Mouse (Mus musculus): ENCODE measurements around the gene Tcp11x2.

Gene Tcp11x2

DNA sequence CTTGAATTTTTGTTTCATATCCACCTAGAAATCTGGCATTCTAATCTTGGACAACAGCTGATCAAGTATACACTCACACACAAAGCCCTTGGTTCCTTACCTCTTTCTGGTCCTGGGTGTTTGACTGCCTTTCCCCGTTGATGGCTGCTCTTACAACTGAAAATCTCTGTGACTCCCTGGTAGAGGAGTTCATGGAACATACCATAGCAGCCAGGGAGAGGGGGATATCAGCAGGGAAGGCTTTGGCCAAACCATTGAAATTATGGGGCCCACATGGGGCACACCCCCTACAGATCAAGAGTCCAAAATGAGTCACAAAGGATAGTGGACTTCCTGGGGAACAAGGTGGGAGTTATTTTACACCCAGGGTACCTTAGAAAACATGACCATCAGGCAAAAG lies at the start of gene Tcp11x2:
Tcp11x2 (minus strand) TSS at position 158 of the 400 bp plus-strand sequence.
- in situ Hi-C loops (cut with MboI; ENCODE audit: low sequenced_read_pairs) = no loop called here

DNA sequence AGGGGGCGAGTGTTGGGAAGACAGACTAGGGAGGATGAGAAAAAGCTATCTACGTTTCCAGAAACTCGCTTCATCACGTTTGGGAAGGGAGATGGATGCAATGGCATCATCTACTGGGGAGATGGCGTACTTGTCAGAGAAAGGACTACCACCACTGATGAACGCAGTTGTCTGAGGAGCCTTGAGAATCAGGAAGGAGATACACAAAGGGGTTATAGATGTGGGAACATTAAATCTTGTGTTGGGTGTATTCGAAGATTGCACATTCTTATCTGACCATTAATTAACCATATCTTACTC lies 49.4 kb upstream of the Tcp11x2 start:
- in situ Hi-C loops (cut with MboI; ENCODE audit: low sequenced_read_pairs) = no loop called here

DNA sequence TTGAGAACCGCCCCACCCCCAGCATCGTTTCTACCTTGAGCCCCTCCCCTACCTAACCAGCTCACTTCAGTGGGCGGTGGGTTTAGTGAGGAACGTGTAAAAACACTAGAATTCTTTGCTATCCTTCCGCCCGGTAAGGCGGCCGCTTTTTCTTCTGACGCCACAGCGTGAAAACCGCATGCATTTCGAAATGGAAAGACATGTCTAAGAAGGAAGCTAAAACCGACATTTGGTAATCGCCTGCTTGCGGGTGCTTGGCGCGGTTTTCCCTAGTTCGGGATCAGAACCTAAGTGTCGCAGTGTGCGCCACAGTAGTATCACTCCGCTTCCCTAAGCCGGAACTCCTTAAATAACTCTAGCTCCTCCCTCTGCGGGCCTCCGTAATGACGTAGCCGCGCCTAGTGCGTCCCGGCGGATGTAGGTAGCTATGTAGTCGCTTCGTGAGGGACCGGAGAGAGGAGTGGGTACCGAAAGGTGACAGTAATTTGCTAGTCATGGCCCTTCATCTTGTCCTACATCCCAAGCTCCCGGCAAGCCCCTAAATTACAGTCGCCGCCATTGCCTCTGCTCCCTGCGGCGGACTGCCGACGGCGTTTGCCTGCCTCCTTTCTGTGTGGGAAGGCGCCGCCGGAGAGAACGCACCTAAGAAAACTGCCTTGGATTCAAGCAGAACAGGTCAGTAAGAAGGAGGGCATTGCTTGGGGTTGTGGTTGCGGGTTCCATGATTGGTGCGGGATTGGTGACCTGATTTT lies 48.9 kb upstream of the Tcp11x2 start, which contains the start of the genes Armcx5 and Gprasp1:
Armcx5 (plus strand) TSS at position 430 of the 752 bp plus-strand sequence.
Gprasp1 (plus strand) TSS at position 430 of the 752 bp plus-strand sequence.
- in situ Hi-C loops (cut with MboI; ENCODE audit: low sequenced_read_pairs) = no loop called here

DNA sequence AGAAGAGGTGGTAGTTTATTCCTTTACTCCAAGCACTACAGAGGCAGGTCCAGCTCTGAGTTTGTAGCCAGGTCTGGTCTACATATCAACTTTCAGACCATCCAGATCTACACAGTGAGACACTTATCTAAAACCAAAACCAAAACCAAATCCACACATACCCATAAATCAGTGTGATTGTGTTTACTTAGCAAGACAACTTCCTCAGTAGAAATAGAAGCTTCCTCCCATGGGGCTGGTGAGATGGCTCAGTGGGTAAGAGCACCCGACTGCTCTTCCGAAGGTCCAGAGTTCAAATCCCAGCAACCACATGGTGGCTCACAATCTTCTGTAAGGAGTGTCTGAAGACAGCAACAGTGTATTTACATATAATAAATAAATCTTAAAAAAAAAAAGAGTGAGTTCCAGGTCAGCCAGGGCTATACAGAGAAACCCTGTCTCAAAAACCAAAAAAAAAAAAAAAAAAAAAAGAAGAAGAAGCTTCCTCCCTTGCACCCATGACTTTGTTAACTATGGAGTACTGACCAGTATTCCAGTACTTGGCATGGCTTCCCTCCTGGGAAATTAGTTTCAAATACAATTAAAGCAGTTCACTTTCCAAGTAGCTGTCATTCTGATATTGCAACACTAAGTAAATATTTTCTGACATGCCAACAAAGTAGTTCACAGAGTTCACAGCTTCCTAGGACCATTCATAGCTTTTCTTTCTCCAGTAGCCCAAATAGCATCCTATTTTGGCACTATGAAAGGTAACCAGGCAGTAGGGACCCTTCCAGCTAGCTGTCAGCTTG lies 45.3 kb upstream of the Tcp11x2 start:
- in situ Hi-C loops (cut with MboI; ENCODE audit: low sequenced_read_pairs) = no loop called here

DNA sequence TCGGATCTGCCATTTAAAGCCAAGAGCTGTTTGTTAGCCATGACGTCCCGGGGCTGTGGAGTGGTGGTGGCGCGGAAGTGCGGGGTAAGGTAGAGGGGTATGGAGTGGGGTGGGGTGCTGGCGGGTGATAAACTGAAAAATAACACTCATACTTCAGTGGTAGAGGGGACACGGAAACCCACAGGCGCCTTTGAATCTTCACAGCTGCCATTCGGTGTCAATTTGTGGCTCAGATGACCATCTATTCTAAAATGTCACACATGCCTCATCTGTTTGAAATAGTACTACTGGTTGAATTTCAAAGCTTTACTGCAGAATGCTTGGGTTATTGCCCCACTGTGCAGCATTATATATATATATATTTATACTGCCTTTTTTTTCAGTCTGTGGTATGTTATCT lies 31.6 kb upstream of the Tcp11x2 start, which contains the start of gene Tmsb15a:
Tmsb15a (minus strand) TSS at position 101 of the 400 bp plus-strand sequence.
- in situ Hi-C loops (cut with MboI; ENCODE audit: low sequenced_read_pairs) = no loop called here

DNA sequence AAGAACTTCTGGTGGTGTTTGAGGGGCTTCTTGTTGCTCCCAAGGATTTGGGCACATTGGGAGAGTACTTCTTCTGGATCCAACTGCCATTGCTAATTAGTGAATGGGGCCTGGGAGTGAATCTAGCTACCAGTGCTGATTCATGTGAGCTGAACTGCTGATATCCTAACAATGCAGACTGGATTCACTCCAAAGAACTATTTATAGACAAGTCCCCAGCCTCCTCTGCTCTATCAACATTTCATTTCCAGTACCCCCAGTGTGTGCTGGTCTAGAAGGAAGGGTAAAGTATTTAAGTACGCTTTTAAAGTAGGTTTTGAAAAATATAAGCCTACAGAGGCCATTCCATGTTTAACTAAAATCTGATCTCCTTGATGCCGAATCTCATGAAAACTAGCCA lies 19.3 kb upstream of the Tcp11x2 start:
- in situ Hi-C loops (cut with MboI; ENCODE audit: low sequenced_read_pairs) = no loop called here

DNA sequence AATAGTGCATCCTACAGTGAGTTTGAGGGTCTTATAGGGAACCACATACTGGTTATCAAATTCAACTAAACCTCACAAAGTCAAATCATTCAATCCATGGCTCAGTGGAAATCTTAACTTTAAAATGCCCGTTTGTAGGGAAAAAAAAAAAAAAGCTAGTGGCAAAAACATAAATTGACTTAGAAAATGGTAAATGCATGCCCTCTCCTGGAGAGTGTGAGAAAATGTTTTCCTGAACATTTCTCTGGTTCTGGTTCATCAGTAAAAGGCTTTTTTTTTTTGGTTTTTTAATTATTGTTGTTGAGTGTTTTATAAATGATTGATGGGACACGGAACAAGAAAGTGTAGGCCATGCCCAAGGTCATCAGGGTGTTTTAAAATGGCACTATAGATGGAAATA lies 10.8 kb upstream of the Tcp11x2 start:
- in situ Hi-C loops (cut with MboI; ENCODE audit: low sequenced_read_pairs) = no loop called here

DNA sequence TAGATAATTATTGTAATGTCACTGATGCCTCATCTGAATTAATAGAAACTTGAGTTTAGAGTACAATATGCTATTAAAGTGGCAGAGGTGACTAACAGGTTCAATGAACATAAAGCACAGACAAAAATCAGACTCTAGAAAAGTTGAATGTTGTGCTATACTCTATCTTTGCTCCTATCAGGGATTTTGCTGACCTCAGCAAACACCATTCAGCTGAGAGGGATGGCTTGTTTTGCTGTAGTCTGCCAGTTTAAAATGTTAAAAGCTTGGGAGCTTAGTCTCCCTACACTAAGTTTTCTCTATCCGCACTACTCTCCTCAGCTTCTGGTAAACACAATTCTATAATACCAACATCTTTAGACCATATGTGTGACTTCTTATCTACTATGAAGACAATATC lies 9.5 kb upstream of the Tcp11x2 start:
- in situ Hi-C loops (cut with MboI; ENCODE audit: low sequenced_read_pairs) = no loop called here

DNA sequence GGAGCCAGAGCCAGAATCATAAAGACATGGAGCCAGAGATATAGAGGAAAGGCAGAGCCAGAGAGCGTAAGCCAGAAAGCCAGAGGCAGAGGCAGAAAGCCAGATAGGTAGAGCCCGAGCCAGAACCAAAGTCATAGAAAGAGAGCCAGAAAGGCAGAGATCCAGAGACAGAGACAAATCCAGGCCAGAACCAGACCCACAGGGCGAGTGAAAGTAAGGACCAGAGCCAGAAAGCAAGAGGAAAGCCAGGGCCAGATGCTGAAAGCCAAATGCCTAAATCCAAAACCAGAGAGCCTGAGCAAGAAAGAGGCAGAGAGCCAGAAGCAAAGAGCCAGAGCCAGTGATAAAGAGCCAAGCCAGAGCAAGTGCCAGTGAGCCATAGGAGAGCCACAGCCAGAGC lies 5.8 kb downstream of the Tcp11x2 start:
- in situ Hi-C loops (cut with MboI; ENCODE audit: low sequenced_read_pairs) = no loop called here

DNA sequence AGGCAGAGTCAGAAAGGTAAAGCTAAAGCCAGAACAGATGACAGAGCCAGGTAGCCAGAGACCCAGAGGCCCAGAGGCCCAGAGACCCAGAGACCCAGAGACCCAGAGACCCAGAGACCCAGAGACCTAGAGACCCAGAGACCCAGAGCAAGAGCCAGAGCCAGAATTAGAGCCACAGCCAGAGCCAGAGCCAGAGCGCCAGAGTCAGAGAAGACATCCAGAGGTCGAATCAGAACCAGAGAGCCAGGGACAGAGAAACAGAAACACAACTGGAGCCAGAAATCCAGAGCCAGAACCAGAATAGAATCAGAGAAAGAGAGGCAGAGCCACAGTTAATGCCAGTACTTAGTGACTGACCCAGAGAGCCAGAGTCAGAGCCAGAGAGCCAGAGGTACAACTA lies 11.7 kb downstream of the Tcp11x2 start:
- in situ Hi-C loops (cut with MboI; ENCODE audit: low sequenced_read_pairs) = no loop called here

DNA sequence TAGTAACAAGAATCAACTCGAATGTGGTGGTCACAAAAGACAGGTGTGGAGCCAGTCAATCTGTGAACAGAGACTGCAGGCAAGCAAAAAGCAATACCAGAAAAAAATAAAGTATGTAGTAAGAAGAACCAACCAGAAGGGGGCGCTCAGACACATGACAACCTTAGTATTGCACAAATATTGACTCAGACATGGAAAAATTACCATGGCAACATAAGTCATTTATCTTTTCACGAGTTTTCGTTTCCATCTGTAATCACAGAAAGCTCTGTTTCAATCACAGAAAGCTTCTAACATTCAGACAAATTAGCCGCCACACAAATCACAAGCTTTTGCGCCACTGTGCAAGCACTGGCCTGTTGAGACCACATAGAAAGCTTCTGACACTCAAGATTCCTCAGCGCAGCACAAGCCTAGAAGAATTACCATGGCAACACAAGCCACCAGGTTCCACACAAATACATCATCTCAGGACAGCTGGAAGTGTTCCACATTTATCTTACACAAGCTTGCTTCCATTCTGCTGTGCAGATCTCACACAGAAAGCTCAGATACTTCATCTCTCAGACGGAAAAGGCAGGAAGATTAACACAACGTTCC lies 41.3 kb downstream of the Tcp11x2 start:
- in situ Hi-C loops (cut with MboI; ENCODE audit: low sequenced_read_pairs) = no loop called here

DNA sequence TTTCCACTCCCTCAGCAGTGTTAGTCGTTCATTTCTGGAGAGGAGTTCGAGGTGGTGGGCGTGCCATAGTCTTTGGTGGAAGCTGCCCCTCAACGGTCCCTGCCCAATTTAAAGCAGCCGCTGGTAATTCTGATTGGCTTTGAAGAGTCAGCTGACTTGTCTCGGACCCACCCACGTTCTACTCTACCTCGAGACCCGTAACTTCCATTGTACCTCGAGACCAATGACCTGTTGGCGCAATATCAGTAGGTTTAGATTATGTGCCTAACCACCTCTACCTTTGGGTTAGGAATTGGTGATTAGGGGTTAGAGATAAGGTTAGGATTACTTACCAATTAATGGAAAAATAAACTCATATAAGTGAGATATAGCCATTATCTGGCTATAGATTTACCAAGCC lies 66.0 kb downstream of the Tcp11x2 start, which contains the start of gene Prame:
Prame (minus strand) TSS at position 101 of the 400 bp plus-strand sequence.
- in situ Hi-C loops (cut with MboI; ENCODE audit: low sequenced_read_pairs) = no loop called here
